Mouse (Mus musculus): ENCODE measurements around the gene Gm28053. TPM values are rescaled to one million over a fixed set of nuclear protein-coding genes. Genes with fewer than 3 reads are reported as not detected.

Gene Gm28053
- total RNA-seq, 2 experiments from 2014 or later, result 2.4 to 4.7 TPM

Other genes starting within 250 kb of the Gm28053 start
- 10 to 100 TPM; 29.7 to 33.3 TPM for gene Atp6v0e2, start 181.0 kb upstream of the Gm28053 start, total RNA-seq (2021)
- gene Lrrc61, start 163.8 kb upstream of the Gm28053 start, total RNA-seq (2021), result 10 to 100 TPM; 15.8 to 20.1 TPM
- gene Rarres2, start 145.8 kb upstream of the Gm28053 start, total RNA-seq (2021), result 10 to 100 TPM; 57.3 to 67.1 TPM
- not detected for gene Gm45021, start 129.0 kb upstream of the Gm28053 start, total RNA-seq (2021)
- gene Repin1, start 124.7 kb upstream of the Gm28053 start, total RNA-seq (2021), result 10 to 100 TPM; 29.1 to 31.9 TPM
- 1 to 10 TPM in 1 of 2 experiments, not detected in 1; 3.5 TPM for gene Gm44965, start 124.7 kb upstream of the Gm28053 start, total RNA-seq (2021)
- 1 to 10 TPM; 6.7 to 6.8 TPM for gene Zfp775, start 116.5 kb upstream of the Gm28053 start, total RNA-seq (2021)
- gene AI854703, start 91.8 kb upstream of the Gm28053 start, total RNA-seq (2021), result under 1 TPM; 0.34 to 0.37 TPM
- 1 to 10 TPM; 5.0 to 7.3 TPM for gene Gimap8, start 71.4 kb upstream of the Gm28053 start, total RNA-seq (2021)
- gene Gimap9, start 42.5 kb upstream of the Gm28053 start, total RNA-seq (2021), result 1 to 10 TPM; 2.3 to 3.2 TPM
- gene Gimap4, start 34.1 kb upstream of the Gm28053 start, total RNA-seq (2021), result 10 to 100 TPM; 18.9 to 19.4 TPM
- gene Gimap6, start 10.4 kb upstream of the Gm28053 start, total RNA-seq (2021), result 10 to 100 TPM; 30.3 to 35.4 TPM
- not detected for gene Gimap7, start within 50 bp of the Gm28053 start, total RNA-seq (2021)
- 10 to 100 TPM in 1 of 2 experiments, 1 to 10 TPM in 1; 9.0 to 10.9 TPM for gene Gimap1, start 20.4 kb downstream of the Gm28053 start, total RNA-seq (2021)
- gene Gimap5, start 27.6 kb downstream of the Gm28053 start, total RNA-seq (2021), result 1 to 10 TPM; 7.4 to 8.7 TPM
- under 1 TPM in 1 of 2 experiments, not detected in 1; 0.17 TPM for gene Gimap3, start 52.2 kb downstream of the Gm28053 start, total RNA-seq (2021)
- gene Tmem176a, start 122.3 kb downstream of the Gm28053 start, total RNA-seq (2021), result 10 to 100 TPM; 18.9 to 30.2 TPM
- gene Tmem176b, start 122.9 kb downstream of the Gm28053 start, total RNA-seq (2021), result 10 to 100 TPM; 62.0 to 78.8 TPM
- not detected for gene Aoc1, start 154.3 kb downstream of the Gm28053 start, total RNA-seq (2021)
- not detected for gene 1600015I10Rik, start 211.3 kb downstream of the Gm28053 start, total RNA-seq (2021)